ENCODE assay signal across 8 mouse cellular contexts in genomic region chr11:62603312-62604056, GRCm38 (mm10). TPM values are rescaled to one million over a fixed set of nuclear protein-coding genes. Genes with fewer than 3 reads are reported as not detected.
A peak's percentile ranks its signal among the peaks of the same experiment; 100 is the strongest.
DNase-seq lines count a peak whose midpoint lies in the region; ATAC-seq lines count a peak whose summit lies in the region.

No protein-coding gene starts in this region.

- peak overlapping the region; percentile 65 for H3K4me2 ChIP-seq in kidney, embryonic 14.5 days (replicated peaks; ENCODE audit: low read depth, low read length)

- peak overlapping the region; percentile 91 for H3K4me3 ChIP-seq in brown adipose tissue, adult 24 weeks (ENCODE audit: insufficient read depth, low read depth, low read length)
- H3K4me3 ChIP-seq in heart, embryonic 10.5 days, result peak overlapping the region; percentile 83
- H3K4me3 ChIP-seq in kidney, embryonic 14.5 days (ENCODE audit: low read length), result peak overlapping the region; percentile 96

- peak overlapping the region; percentile 92 for H3K9ac ChIP-seq in kidney, embryonic 14.5 days (ENCODE audit: low read depth, low read length)

- DNase-seq in retina, postnatal 1 day, result peak; percentile 30
- DNase-seq in retina, embryonic 14.5 days (ENCODE audit: low spot score), result no peak
- no peak for DNase-seq in heart, embryonic 10.5 days (ENCODE audit: low spot score)
- peak; percentile 31 for DNase-seq in thymus, postnatal 25 days
- DNase-seq in frontal cortex, postnatal 14 days (ENCODE audit: low spot score in 2 of 2), result no peak

- no peaks in the 10 kb centered on the region for H3K27me3 ChIP-seq in heart, embryonic 10.5 days (ENCODE audit: insufficient read depth, poor library complexity, severe bottlenecking)
- no peaks in the 10 kb centered on the region for H3K27me3 ChIP-seq in kidney, embryonic 14.5 days (ENCODE audit: control insufficient read depth, insufficient read depth, low read length)

- H3K9me3 ChIP-seq in heart, embryonic 10.5 days, result no peaks in the 10 kb centered on the region
- H3K9me3 ChIP-seq in kidney, embryonic 14.5 days (ENCODE audit: control insufficient read depth, low read length), result no peaks in the 10 kb centered on the region

- ATAC-seq in kidney, embryonic 14.5 days (ENCODE audit: low FRiP score, low TSS enrichment), result no peak
- peak; percentile 1 for ATAC-seq in megakaryocyte progenitor cell, adult 5-6 weeks (replicated peaks; ENCODE audit: poor library complexity)

- peaks cover 54% of the 10 kb centered on the region for H3K36me3 ChIP-seq in heart, embryonic 10.5 days
- H3K36me3 ChIP-seq in kidney, embryonic 14.5 days (ENCODE audit: control insufficient read depth, insufficient read depth, low read length), result peaks cover 50% of the 10 kb centered on the region

- 0% methylated on average over 13 of the region's 13 CpGs for WGBS in heart, embryonic 10.5 days
- WGBS in kidney, embryonic 14.5 days, result under 1% methylated on average over 13 of the region's 13 CpGs

- H3K4me1 ChIP-seq in brown adipose tissue, adult 24 weeks (ENCODE audit: control insufficient read depth, insufficient read depth, insufficient read length, low read length), result no peaks in the 10 kb centered on the region
- H3K4me1 ChIP-seq in heart, embryonic 10.5 days, result peaks cover 29% of the 10 kb centered on the region
- H3K4me1 ChIP-seq in kidney, embryonic 14.5 days (ENCODE audit: control insufficient read depth, insufficient read depth, low read length), result peaks cover 19% of the 10 kb centered on the region

- H3K27ac ChIP-seq in brown adipose tissue, adult 24 weeks (replicated peaks; ENCODE audit: low read depth, low read length), result peak overlapping the region; percentile 86
- peak overlapping the region; percentile 98 for H3K27ac ChIP-seq in heart, embryonic 10.5 days
- peak overlapping the region; percentile 91 for H3K27ac ChIP-seq in kidney, embryonic 14.5 days (ENCODE audit: low read depth, low read length)

RNA-seq across cellular contexts. Expression of gene Trpv2, which starts 29.2 kb away (rescaled TPM):
- polyA plus RNA-seq in brown adipose tissue, adult 24 weeks (2012; ENCODE audit: insufficient read depth, insufficient read length, missing spikeins), result 1.0 and 2.5 TPM in 2 replicates
- polyA plus RNA-seq in heart, embryonic 10.5 days (2016; fragmentation: Nextera tagmentation; extraction: Ambion mirVana), result 4.2 and 5.9 TPM in 2 replicates
- 1.2 and 1.4 TPM in 2 replicates for polyA plus RNA-seq in kidney, embryonic 14.5 days (2014; fragmentation: Nextera tagmentation; extraction: Ambion mirVana)
- 9.0 and 13.9 TPM in 2 replicates for total RNA-seq in megakaryocyte progenitor cell, adult 5-6 weeks (2015)
- 10.5 and 12.9 TPM in 2 replicates for total RNA-seq in megakaryocyte progenitor cell, adult 5-6 weeks (2017)

RNA-seq across cellular contexts. Expression of gene Lrrc75a, which starts 44.8 kb away (rescaled TPM):
- 1.2 TPM in 1 of 2 replicates, not detected in the other for polyA plus RNA-seq in brown adipose tissue, adult 24 weeks (2012; ENCODE audit: insufficient read depth, insufficient read length, missing spikeins)
- 14.9 and 17.2 TPM in 2 replicates for polyA plus RNA-seq in heart, embryonic 10.5 days (2016; fragmentation: Nextera tagmentation; extraction: Ambion mirVana)
- polyA plus RNA-seq in kidney, embryonic 14.5 days (2014; fragmentation: Nextera tagmentation; extraction: Ambion mirVana), result 16.4 and 18.7 TPM in 2 replicates
- total RNA-seq in megakaryocyte progenitor cell, adult 5-6 weeks (2015), result 3.6 and 4.9 TPM in 2 replicates
- 2.2 and 4.5 TPM in 2 replicates for total RNA-seq in megakaryocyte progenitor cell, adult 5-6 weeks (2017)

RNA-seq across cellular contexts. Expression of gene Mmgt2, which starts 45.0 kb away (rescaled TPM):
- 2.3 and 3.6 TPM in 2 replicates for polyA plus RNA-seq in brown adipose tissue, adult 24 weeks (2012; ENCODE audit: insufficient read depth, insufficient read length, missing spikeins)
- polyA plus RNA-seq in heart, embryonic 10.5 days (2016; fragmentation: Nextera tagmentation; extraction: Ambion mirVana), result 40.5 and 49.6 TPM in 2 replicates
- 63.4 and 63.8 TPM in 2 replicates for polyA plus RNA-seq in kidney, embryonic 14.5 days (2014; fragmentation: Nextera tagmentation; extraction: Ambion mirVana)
- 16.7 and 22.6 TPM in 2 replicates for total RNA-seq in megakaryocyte progenitor cell, adult 5-6 weeks (2015)
- 13.0 and 18.5 TPM in 2 replicates for total RNA-seq in megakaryocyte progenitor cell, adult 5-6 weeks (2017)

RNA-seq across cellular contexts. Expression of gene Ubb, which starts 52.5 kb away (rescaled TPM):
- polyA plus RNA-seq in brown adipose tissue, adult 24 weeks (2012; ENCODE audit: insufficient read depth, insufficient read length, missing spikeins), result 359 and 432 TPM in 2 replicates
- polyA plus RNA-seq in heart, embryonic 10.5 days (2016; fragmentation: Nextera tagmentation; extraction: Ambion mirVana), result 2,741 and 3,131 TPM in 2 replicates
- polyA plus RNA-seq in kidney, embryonic 14.5 days (2014; fragmentation: Nextera tagmentation; extraction: Ambion mirVana), result 3,178 and 3,504 TPM in 2 replicates
- total RNA-seq in megakaryocyte progenitor cell, adult 5-6 weeks (2015), result 1,569 and 1,579 TPM in 2 replicates
- total RNA-seq in megakaryocyte progenitor cell, adult 5-6 weeks (2017), result 1,004 and 1,153 TPM in 2 replicates

Comparison
In these comparisons a context has a peak if more than half of its experiments do, and no peak if none do; other contexts are left out.
1. DNase-seq: peak in retina, postnatal 1 day (single experiment) and thymus, postnatal 25 days (single experiment); none in retina, embryonic 14.5 days (single experiment), heart, embryonic 10.5 days (single experiment) and frontal cortex, postnatal 14 days (0 of 2).
2. Peak in every context shown above with its lines, with median percentiles within 50 percentile points of each other: H3K27ac ChIP-seq and H3K4me3 ChIP-seq.